Mouse (Mus musculus) lung, adult 2 months (tissue): ENCODE measurements at regions not wholly inside any gene's neighbourhood (a gene's known extent, or its start where the extent isn't known, plus 50 kb on each side); places are given as distances from the start of the nearest gene placed in this dataset.

Experiments
- CTCF ChIP-seq: fragments of 200-500 bp; IDR thresholded peaks from 2 replicates; pipeline ENCODE4 v1.5.1; 2011; ENCODE audit warnings: mild to moderate bottlenecking, low read length, control low read depth; ENCODE audit not compliant: insufficient read depth
- POLR2A ChIP-seq: fragments of 200-500 bp; IDR thresholded peaks from 2 replicates; pipeline ENCODE4 v1.6.1; 2011; ENCODE audit warnings: low read depth, mild to moderate bottlenecking, control low read depth, low read length, borderline replicate concordance; ENCODE audit errors: extremely low read depth

- no peak for TF ChIP-seq CTCF
- no peak for TF ChIP-seq POLR2A
These were observed 127.2 kb upstream of the Smad3 start for GRCm38 (mm10) chr9:63884971-63885370.
